Mouse (Mus musculus) bone marrow, adult 2 months (tissue): Measurements from ENCODE around the gene Hjurp. TPM values are rescaled to one million over a fixed set of nuclear protein-coding genes. Genes with fewer than 3 reads are reported as not detected.

Source experiments
- H3K27ac ChIP-seq: fragments of 200-500 bp; 2 replicates; pipeline ENCODE4 v1.5.1; 2012; ENCODE audit warnings: low read depth, mild to moderate bottlenecking, control low read depth, inconsistent platforms, low read length; ENCODE audit not compliant: control insufficient read depth, poor library complexity, insufficient read depth
- H3K4me1 ChIP-seq: fragments of 200-500 bp; 2 replicates; pipeline ENCODE4 v1.6.1; 2011; ENCODE audit warnings: low read length; ENCODE audit not compliant: control insufficient read depth, insufficient read depth
- H3K4me3 ChIP-seq: fragments of 200-500 bp; replicated peaks from 2 replicates; pipeline ENCODE3; 2011; ENCODE audit warnings: mild to moderate bottlenecking, low read depth, low read length, control low read depth; ENCODE audit not compliant: control insufficient read depth
- CTCF ChIP-seq: fragments of 200-500 bp; IDR thresholded peaks from 2 replicates; pipeline ENCODE4 v1.5.1; 2011; ENCODE audit warnings: low read length, control low read depth; ENCODE audit not compliant: control insufficient read depth, insufficient read depth
- POLR2A ChIP-seq: fragments of 200-500 bp; IDR thresholded peaks from 2 replicates; pipeline ENCODE4 v1.6.1; 2011; ENCODE audit warnings: low read depth, mild to moderate bottlenecking, control low read depth, low read length, borderline replicate concordance; ENCODE audit not compliant: control insufficient read depth
- WGBS: fragments of 180-500 bp; shearing (Covaris S2); methylation state at CpG from one replicate; pipeline ENCODE4 v1.1.7; 2018; 5-methylcytosine and 5-hydroxymethylcytosine counted together
- polyA plus RNA-seq: library from polyadenylated mRNA; stranded (reverse); fragments of >200 nt; gene quantifications from 2 replicates; pipeline ENCODE4 v1.2.4, GENCODE M21; 2011; ENCODE audit warnings: low replicate concordance; ENCODE audit not compliant: missing spikeins, insufficient read depth, insufficient read length

The Hjurp gene
- polyA plus RNA-seq, 1 experiment: 135 TPM

- no peak overlapping the region for H3K4me3 ChIP-seq
- TF ChIP-seq CTCF (no peak), POLR2A (no peak)
- H3K4me1 ChIP-seq: peaks cover 10% of the 10 kb centered on the region; the same call in 1 of the 2 replicates
- 36% methylated on average over 9 of the region's 9 CpGs for WGBS
- H3K27ac ChIP-seq: no peak overlapping the region
Measured at GRCm38 (mm10) chr1:88279111-88280005, 1.9 kb upstream of the Hjurp start.

GRCm38 (mm10) chr1:88277818-88278511 lies 532 bp upstream of the Hjurp start:
- Histone ChIP-seq H3K27ac (peak overlapping the region; percentile 87), H3K4me3 (peak overlapping the region; percentile 75), H3K4me1 (peaks cover 8% of the 10 kb centered on the region; the same call in 1 of the 2 replicates)
- 48% methylated on average over 18 of the region's 18 CpGs for WGBS
- TF ChIP-seq CTCF (no peak), POLR2A (no peak)

GRCm38 (mm10) chr1:88276524-88277097 lies 822 bp downstream of the Hjurp start:
- peaks cover 8% of the 10 kb centered on the region for H3K4me1 ChIP-seq
- peak overlapping the region; percentile 87 for H3K27ac ChIP-seq
- 12% methylated on average over 10 of the region's 10 CpGs for WGBS

GRCm38 (mm10) chr1:88275698-88276523 lies 1.5 kb downstream of the Hjurp start:
- TF ChIP-seq POLR2A (no peak), CTCF (no peak)
- WGBS: 63% methylated on average over 13 of the region's 13 CpGs
- Histone ChIP-seq H3K27ac (no peak overlapping the region), H3K4me1 (peaks cover 8% of the 10 kb centered on the region), H3K4me3 (peak overlapping the region; percentile 75)

More at GRCm38 (mm10) chr1:88276524-88277097, 822 bp downstream of the Hjurp start:
- H3K4me3 ChIP-seq: peak overlapping the region; percentile 75
- TF ChIP-seq POLR2A: no peak
- no peak for TF ChIP-seq CTCF

- Histone ChIP-seq H3K4me3 (no peak overlapping the region), H3K4me1 (peaks cover 8% of the 10 kb centered on the region)
- WGBS: 66% methylated on average over 13 of the region's 13 CpGs
Measured at GRCm38 (mm10) chr1:88275078-88275680, 2.3 kb downstream of the Hjurp start.

GRCm38 (mm10) chr1:88274371-88275077 lies 2.9 kb downstream of the Hjurp start:
- H3K4me3 ChIP-seq: no peak overlapping the region
- peaks cover 11% of the 10 kb centered on the region for H3K4me1 ChIP-seq
- TF ChIP-seq POLR2A (no peak), CTCF (no peak)
- WGBS: 76% methylated on average over 11 of the region's 11 CpGs
- H3K27ac ChIP-seq: no peak overlapping the region

More at GRCm38 (mm10) chr1:88275078-88275680, 2.3 kb downstream of the Hjurp start:
- H3K27ac ChIP-seq: no peak overlapping the region
- no peak for TF ChIP-seq CTCF
- TF ChIP-seq POLR2A: no peak

GRCm38 (mm10) chr1:88273832-88274231 lies 3.6 kb downstream of the Hjurp start:
- peaks cover 11% of the 10 kb centered on the region for H3K4me1 ChIP-seq
- H3K27ac ChIP-seq: no peak overlapping the region
- no peak overlapping the region for H3K4me3 ChIP-seq
- 79% methylated on average over 4 of the region's 4 CpGs for WGBS
- TF ChIP-seq POLR2A: no peak
- no peak for TF ChIP-seq CTCF
